Mouse (Mus musculus): Measurements from ENCODE around the gene 4921536K21Rik.
A peak's percentile ranks its signal among the peaks of the same experiment; 100 is the strongest.

Gene 4921536K21Rik

GRCm38 (mm10) chr11:3855846-3856245 is 39.1 kb downstream of the 4921536K21Rik start:
- no peak for DNase-seq (ENCODE audit: low spot score in 2 of 2)

GRCm38 (mm10) chr11:3854156-3854555 is 40.7 kb downstream of the 4921536K21Rik start:
- DNase-seq (ENCODE audit: low spot score in 2 of 2): no peak

- DNase-seq (ENCODE audit: low spot score in 2 of 2): peak; percentile 77 to 83
These were observed 41.3 kb downstream of the 4921536K21Rik start for GRCm38 (mm10) chr11:3853481-3854034.

GRCm38 (mm10) chr11:3853031-3853430 is 41.9 kb downstream of the 4921536K21Rik start:
- no peak for DNase-seq (ENCODE audit: low spot score in 2 of 2)

GRCm38 (mm10) chr11:3851872-3852271 is 43.0 kb downstream of the 4921536K21Rik start:
- DNase-seq (ENCODE audit: low spot score in 2 of 2): no peak

GRCm38 (mm10) chr11:3850746-3851277 is 44.1 kb downstream of the 4921536K21Rik start:
- no peak for DNase-seq (ENCODE audit: low spot score in 2 of 2)

- peak; percentile 68 to 77 for DNase-seq (ENCODE audit: low spot score in 2 of 2)
These were observed 44.6 kb downstream of the 4921536K21Rik start for GRCm38 (mm10) chr11:3850315-3850614.

GRCm38 (mm10) chr11:3849469-3850314 is 45.2 kb downstream of the 4921536K21Rik start:
- no peak for DNase-seq (ENCODE audit: low spot score in 2 of 2)

- DNase-seq (ENCODE audit: low spot score in 2 of 2): no peak
These were observed 48.5 kb downstream of the 4921536K21Rik start for GRCm38 (mm10) chr11:3846351-3846750.

GRCm38 (mm10) chr11:3843943-3844734 is 50.8 kb downstream of the 4921536K21Rik start:
- DNase-seq (ENCODE audit: low spot score in 2 of 2): no peak
